Mouse (Mus musculus): ENCODE results near the gene AC129217.1. TPM values are rescaled to one million over a fixed set of nuclear protein-coding genes. Genes with fewer than 3 reads are reported as not detected.

Gene AC129217.1
- total and polyA plus RNA-seq, 2 experiments from 2014 or later, result not detected

- Histone ChIP-seq H3K9ac (peak overlapping the region; percentile 80), H3K4me2 (ENCODE audit: low read depth) (peak overlapping the region; percentile 92), H3K27me3 (ENCODE audit: insufficient read depth, low read length) (no peaks in the 10 kb centered on the region), H3K36me3 (ENCODE audit: insufficient read depth) (peaks cover 23% of the 10 kb centered on the region), H3K9me3 (ENCODE audit: low read length) (no peaks in the 10 kb centered on the region), H3K27ac (ENCODE audit: low read depth, low read length) (peak overlapping the region; percentile 81), H3K4me3 (ENCODE audit: low read depth, low read length) (peak overlapping the region; percentile 74), H3K4me1 (ENCODE audit: insufficient read depth) (no peaks in the 10 kb centered on the region)
- ATAC-seq, result peak; percentile 12; the same call in 1 of the 2 replicates
- peak; percentile 10 for DNase-seq
- 62% methylated on average over 9 of the region's 9 CpGs for WGBS
- TF ChIP-seq CTCF (IDR thresholded peaks at IDR 0.05; ENCODE audit: low read depth), result no peak
These were observed 41.3 kb downstream of the AC129217.1 start for GRCm38 (mm10) chr19:8870838-8871237.

GRCm38 (mm10) chr19:8871267-8872186, 42.0 kb downstream of the AC129217.1 start, which contains the start of gene Ubxn1:
Ubxn1 (plus strand) TSS chr19:8871496.
- H3K27me3 ChIP-seq (ENCODE audit: insufficient read depth, low read length), result no peaks in the 10 kb centered on the region
- TF ChIP-seq CTCF (IDR thresholded peaks at IDR 0.05; ENCODE audit: low read depth), result no peak
- peak within 1 kb of the TSS; percentile 92 for H3K4me2 ChIP-seq (ENCODE audit: low read depth)
- no peaks in the 10 kb centered on the region for H3K9me3 ChIP-seq (ENCODE audit: low read length)
- WGBS, result 2% methylated on average over 59 of the region's 59 CpGs
- peak; percentile 99 for ATAC-seq
- H3K9ac ChIP-seq, result peak within 1 kb of the TSS; percentile 80
- H3K4me1 ChIP-seq (ENCODE audit: insufficient read depth), result no peaks in the 10 kb centered on the region
- H3K4me3 ChIP-seq (ENCODE audit: low read depth, low read length), result peak within 1 kb of the TSS; percentile 74
- peak within 1 kb of the TSS; percentile 81 for H3K27ac ChIP-seq (ENCODE audit: low read depth, low read length)
- peak; percentile 96 for DNase-seq
- peaks cover 30% of the 10 kb centered on the region for H3K36me3 ChIP-seq (ENCODE audit: insufficient read depth)

- ATAC-seq, result no peak
- no peak overlapping the region for H3K27ac ChIP-seq (ENCODE audit: low read depth, low read length)
- H3K4me1 ChIP-seq (ENCODE audit: insufficient read depth), result no peaks in the 10 kb centered on the region
- peaks cover 36% of the 10 kb centered on the region for H3K36me3 ChIP-seq (ENCODE audit: insufficient read depth)
- no peaks in the 10 kb centered on the region for H3K9me3 ChIP-seq (ENCODE audit: low read length)
- peak overlapping the region; percentile 80 for H3K9ac ChIP-seq
- H3K27me3 ChIP-seq (ENCODE audit: insufficient read depth, low read length), result no peaks in the 10 kb centered on the region
- H3K4me2 ChIP-seq (ENCODE audit: low read depth), result peak overlapping the region; percentile 92
- TF ChIP-seq CTCF (IDR thresholded peaks at IDR 0.05; ENCODE audit: low read depth), result no peak
- 82% methylated on average over 10 of the region's 10 CpGs for WGBS
- peak overlapping the region; percentile 74 for H3K4me3 ChIP-seq (ENCODE audit: low read depth, low read length)
- no peak for DNase-seq
These were observed 42.8 kb downstream of the AC129217.1 start for GRCm38 (mm10) chr19:8872266-8872840.

GRCm38 (mm10) chr19:8875031-8875430, 45.5 kb downstream of the AC129217.1 start:
- Histone ChIP-seq H3K9me3 (ENCODE audit: low read length) (no peaks in the 10 kb centered on the region), H3K4me3 (ENCODE audit: low read depth, low read length) (no peak overlapping the region), H3K36me3 (ENCODE audit: insufficient read depth) (peaks cover 36% of the 10 kb centered on the region), H3K27me3 (ENCODE audit: insufficient read depth, low read length) (no peaks in the 10 kb centered on the region), H3K27ac (ENCODE audit: low read depth, low read length) (no peak overlapping the region), H3K4me1 (ENCODE audit: insufficient read depth) (no peaks in the 10 kb centered on the region), H3K4me2 (ENCODE audit: low read depth) (no peak overlapping the region), H3K9ac (no peak overlapping the region)
- no peak for TF ChIP-seq CTCF (IDR thresholded peaks at IDR 0.05; ENCODE audit: low read depth)
- ATAC-seq (no peak), DNase-seq (no peak)
- 92% methylated on average over 7 of the region's 7 CpGs for WGBS

- H3K27ac ChIP-seq (ENCODE audit: low read depth, low read length), result peak within 1 kb of the TSS; percentile 85
- WGBS, result under 1% methylated on average over 42 of the region's 42 CpGs
- H3K9ac ChIP-seq, result peak within 1 kb of the TSS; percentile 85
- no peaks in the 10 kb centered on the region for H3K9me3 ChIP-seq (ENCODE audit: low read length)
- H3K4me3 ChIP-seq (ENCODE audit: low read depth, low read length), result peak within 1 kb of the TSS; percentile 80
- peaks cover 14% of the 10 kb centered on the region for H3K36me3 ChIP-seq (ENCODE audit: insufficient read depth)
- 0 out of 2 replicates have a peak, but pooled peaks cover 4% of the 10 kb centered on the region for H3K4me1 ChIP-seq (ENCODE audit: insufficient read depth)
- TF ChIP-seq CTCF (IDR thresholded peaks at IDR 0.05; ENCODE audit: low read depth), result no peak
- no peaks in the 10 kb centered on the region for H3K27me3 ChIP-seq (ENCODE audit: insufficient read depth, low read length)
- peak; percentile 90 for DNase-seq
- peak; percentile 99 for ATAC-seq
- H3K4me2 ChIP-seq (ENCODE audit: low read depth), result peak within 1 kb of the TSS; percentile 87
These were observed 50.9 kb downstream of the AC129217.1 start, which contains the start of gene Uqcc3 for GRCm38 (mm10) chr19:8880311-8881033. Uqcc3 (minus strand) TSS chr19:8880923.

- TF ChIP-seq CTCF (IDR thresholded peaks at IDR 0.05; ENCODE audit: low read depth), result no peak
- peak overlapping the region; percentile 85; the same call in 1 of the 2 replicates for H3K27ac ChIP-seq (ENCODE audit: low read depth, low read length)
- H3K4me1 ChIP-seq (ENCODE audit: insufficient read depth), result 0 out of 2 replicates have a peak, but pooled peaks cover 4% of the 10 kb centered on the region
- peak overlapping the region; percentile 85 for H3K9ac ChIP-seq
- H3K27me3 ChIP-seq (ENCODE audit: insufficient read depth, low read length), result no peaks in the 10 kb centered on the region
- H3K4me3 ChIP-seq (ENCODE audit: low read depth, low read length), result peak overlapping the region; percentile 80
- DNase-seq (no peak), ATAC-seq (peak; percentile 12; the same call in 1 of the 2 replicates)
- H3K36me3 ChIP-seq (ENCODE audit: insufficient read depth), result peaks cover 11% of the 10 kb centered on the region
- no peaks in the 10 kb centered on the region for H3K9me3 ChIP-seq (ENCODE audit: low read length)
- H3K4me2 ChIP-seq (ENCODE audit: low read depth), result peak overlapping the region; percentile 87
- WGBS, result 11% methylated on average over 3 of the region's 3 CpGs
These were observed 51.4 kb downstream of the AC129217.1 start for GRCm38 (mm10) chr19:8881034-8881392.

All from forebrain, postnatal 0 days (tissue).